Mouse (Mus musculus): ENCODE results near the gene Trhr2.

The Trhr2 gene

DNA sequence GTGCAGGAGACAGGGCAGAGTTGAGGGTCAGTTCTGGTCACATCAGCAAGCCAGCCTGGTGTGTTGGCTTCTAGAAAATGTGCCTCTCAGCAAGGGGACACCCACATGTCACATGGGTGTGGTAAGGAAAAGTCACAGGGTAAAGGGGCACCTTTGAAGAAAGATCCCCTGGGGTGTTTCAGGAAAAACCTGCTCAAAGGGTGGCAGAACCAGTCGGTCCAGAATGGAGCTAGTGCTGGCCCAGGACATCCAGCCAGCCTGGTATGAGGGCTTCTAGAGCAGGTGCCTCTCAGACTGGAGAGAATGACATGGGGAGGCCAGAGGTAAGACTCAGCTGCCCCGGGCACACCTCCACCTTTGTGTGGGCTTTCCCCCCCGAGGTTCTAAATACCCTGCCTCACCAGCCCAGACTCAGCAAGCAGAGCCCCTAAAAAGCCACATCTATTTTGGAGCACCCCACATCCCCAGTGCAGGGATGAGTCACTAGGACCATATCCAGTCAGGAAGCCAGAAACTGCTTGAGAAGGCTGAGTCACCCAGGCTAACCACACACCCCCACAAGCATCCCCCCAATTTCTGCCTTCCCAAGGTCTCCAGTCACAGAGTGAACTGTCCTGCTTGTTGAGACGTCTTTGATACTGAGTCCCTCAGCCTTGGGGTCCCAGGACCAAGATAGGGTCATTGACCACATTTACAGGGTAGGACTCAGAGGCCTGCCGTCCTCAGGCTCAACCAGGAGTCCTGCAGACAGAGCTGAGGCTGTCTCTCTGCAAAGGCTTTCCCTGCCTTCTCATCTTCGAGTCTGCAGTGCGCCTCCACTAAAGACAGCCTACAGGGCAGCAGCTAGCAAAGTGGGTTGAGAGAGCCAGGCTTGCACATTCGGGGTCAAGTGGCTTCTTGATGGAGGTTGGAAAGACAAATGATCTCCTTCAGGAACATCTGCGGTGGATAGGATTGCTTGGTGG lies 4.6 kb downstream of the Trhr2 start:
- DNase-seq (ENCODE audit: low spot score): no peak

DNA sequence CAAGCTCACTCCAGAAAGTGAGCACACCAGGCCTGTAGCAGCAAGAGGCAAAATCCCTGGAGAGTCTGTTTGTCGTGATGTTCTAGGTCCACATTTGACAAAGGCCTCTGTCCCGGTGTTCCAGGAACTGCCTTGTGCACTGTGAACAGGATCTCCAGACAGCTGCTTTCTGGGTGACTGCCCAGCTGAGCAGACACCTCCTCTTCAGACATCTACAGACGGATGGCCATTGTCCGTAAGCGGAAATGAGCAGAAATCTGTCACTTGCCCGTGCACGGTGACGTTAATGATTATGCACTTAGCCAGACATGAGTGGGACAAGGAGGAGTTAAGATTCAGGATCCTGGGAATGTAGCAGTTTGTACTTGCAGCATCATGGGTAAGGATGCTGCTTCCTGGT lies 6.4 kb downstream of the Trhr2 start:
- DNase-seq (ENCODE audit: low spot score): no peak

GRCm38 (mm10) chr8:122350309-122351089 lies 10.0 kb downstream of the Trhr2 start:
- DNase-seq (ENCODE audit: low spot score): no peak

- no peak for DNase-seq (ENCODE audit: low spot score)
Measured at GRCm38 (mm10) chr8:122349357-122350297, 10.9 kb downstream of the Trhr2 start.

DNA sequence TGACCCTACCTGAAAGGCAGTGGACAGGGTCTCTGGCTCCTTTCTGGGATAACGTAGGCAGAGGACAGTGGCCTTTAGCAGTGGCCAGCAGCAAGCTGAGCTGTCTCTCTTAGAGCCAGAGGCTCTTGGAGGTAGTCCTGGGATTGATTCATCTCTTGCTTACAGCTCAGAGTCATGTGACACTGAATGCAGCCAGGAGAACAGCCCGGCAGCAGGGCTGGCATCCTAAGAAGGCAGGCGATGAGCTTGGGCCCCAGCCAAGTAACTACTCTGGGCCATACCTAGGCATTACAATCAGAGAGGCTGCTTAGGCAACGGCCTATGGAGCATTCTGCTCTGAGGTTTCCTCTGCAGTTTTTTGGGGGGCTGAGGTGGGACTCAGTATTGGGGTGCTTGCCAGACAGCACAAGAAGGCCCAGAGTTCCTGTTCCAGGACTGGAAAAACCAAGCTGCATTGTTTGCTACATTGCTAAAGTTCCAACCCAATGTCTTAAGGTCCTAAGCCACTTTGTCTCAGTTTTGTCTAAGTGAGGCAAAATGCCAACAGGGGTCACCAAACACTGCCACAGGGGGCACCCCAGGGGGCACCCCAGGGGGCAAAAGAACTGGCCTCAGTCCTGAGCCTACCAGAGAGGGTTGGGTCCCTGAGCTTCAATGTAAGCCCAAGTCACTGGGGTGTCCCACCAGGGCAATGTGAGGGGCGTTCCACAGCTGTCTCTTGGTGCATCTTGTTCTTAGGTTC lies 12.6 kb downstream of the Trhr2 start:
- no peak for DNase-seq (ENCODE audit: low spot score)

GRCm38 (mm10) chr8:122345181-122346095 lies 15.1 kb downstream of the Trhr2 start:
- no peak for DNase-seq (ENCODE audit: low spot score)

GRCm38 (mm10) chr8:122344219-122344618 lies 16.3 kb downstream of the Trhr2 start:
- no peak for DNase-seq (ENCODE audit: low spot score)

- DNase-seq (ENCODE audit: low spot score): no peak
Measured at GRCm38 (mm10) chr8:122343758-122344157, 16.8 kb downstream of the Trhr2 start.

DNA sequence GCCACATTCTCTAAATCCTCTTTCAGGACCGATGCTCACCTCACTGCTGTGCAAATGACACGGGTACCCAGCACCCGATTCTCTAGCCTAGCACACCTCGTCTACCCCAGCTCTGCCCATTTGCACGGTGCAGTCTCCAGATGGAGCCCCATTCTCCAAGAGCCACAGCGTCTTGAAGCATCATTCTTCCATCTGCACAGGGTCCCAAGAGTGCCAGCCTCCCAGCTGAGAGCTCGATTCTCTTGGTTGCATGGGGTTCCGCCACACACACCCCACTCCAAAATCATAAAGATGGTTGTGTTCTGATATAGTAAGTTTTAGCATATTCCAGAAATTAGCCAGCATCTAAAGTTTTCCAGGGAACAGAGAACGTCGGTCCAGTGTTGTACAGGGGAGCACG lies 17.2 kb downstream of the Trhr2 start:
- DNase-seq (ENCODE audit: low spot score): no peak

- DNase-seq (ENCODE audit: low spot score): no peak
Measured at GRCm38 (mm10) chr8:122342806-122343209, 17.7 kb downstream of the Trhr2 start.

GRCm38 (mm10) chr8:122342362-122342761 lies 18.2 kb downstream of the Trhr2 start:
- no peak for DNase-seq (ENCODE audit: low spot score)

- no peak for DNase-seq (ENCODE audit: low spot score)
Measured at GRCm38 (mm10) chr8:122341790-122342189, 18.8 kb downstream of the Trhr2 start.

GRCm38 (mm10) chr8:122340761-122341160 lies 19.8 kb downstream of the Trhr2 start:
- DNase-seq (ENCODE audit: low spot score): no peak

GRCm38 (mm10) chr8:122338852-122339251 lies 21.7 kb downstream of the Trhr2 start:
- DNase-seq (ENCODE audit: low spot score): no peak

DNA sequence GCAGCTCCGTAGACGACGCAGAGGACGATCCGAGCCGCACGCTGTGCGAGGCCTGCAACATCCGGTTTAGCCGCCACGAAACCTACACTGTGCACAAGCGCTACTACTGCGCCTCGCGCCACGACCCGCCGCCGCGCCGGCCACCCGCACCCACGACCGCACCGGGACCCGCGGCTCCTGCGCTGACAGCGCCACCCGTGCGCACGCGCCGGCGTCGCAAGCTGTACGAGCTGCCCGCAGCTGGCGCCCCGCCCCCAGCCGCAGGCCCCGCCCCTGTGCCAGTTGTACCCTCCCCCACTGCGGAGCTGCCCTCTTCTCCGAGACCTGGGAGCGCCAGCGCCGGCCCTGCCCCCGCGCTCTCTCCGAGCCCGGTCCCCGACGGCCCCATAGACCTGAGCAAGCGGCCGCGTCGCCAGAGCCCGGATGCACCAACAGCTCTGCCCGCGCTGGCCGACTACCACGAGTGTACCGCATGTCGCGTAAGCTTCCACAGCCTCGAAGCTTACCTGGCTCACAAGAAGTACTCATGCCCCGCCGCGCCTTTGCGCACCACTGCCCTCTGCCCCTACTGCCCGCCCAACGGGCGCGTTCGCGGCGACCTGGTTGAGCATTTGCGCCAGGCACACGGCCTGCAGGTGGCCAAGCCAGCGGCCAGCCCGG lies 24.2 kb downstream of the Trhr2 start:
- DNase-seq (ENCODE audit: low spot score): peak; percentile 25

- no peak for DNase-seq (ENCODE audit: low spot score)
Measured at GRCm38 (mm10) chr8:122335638-122336250, 24.8 kb downstream of the Trhr2 start.

DNA sequence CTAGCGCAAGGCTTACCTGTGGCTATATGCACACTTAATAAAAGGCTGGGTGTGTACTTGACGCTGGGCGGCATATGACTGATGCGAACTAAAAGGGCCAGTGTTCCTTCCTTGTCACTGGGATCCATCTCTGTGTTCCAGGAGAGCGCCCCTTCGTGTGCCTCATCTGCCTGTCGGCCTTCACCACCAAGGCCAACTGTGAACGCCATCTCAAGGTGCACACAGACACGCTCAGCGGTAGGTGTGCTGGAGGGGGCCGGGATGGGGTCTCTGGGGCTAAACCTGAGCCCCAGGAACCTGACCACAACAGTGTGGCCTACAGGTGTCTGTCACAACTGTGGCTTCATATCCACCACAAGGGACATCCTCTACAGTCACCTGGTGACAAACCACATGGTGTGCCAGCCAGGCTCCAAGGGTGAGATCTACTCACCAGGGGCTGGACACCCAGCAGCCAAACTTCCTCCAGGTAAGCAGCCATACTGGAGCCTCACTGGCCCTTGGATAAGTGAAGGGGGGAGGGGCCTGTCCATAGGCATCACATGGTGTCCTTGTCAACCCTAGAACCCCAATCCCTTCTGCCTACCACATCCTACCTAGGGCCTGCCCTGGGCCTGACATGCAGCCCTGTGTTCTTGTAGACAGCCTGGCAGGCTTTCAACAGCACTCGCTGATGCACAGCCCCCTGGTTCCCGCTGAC lies 25.6 kb downstream of the Trhr2 start:
- DNase-seq (ENCODE audit: low spot score): no peak

- no peak for DNase-seq (ENCODE audit: low spot score)
Measured at GRCm38 (mm10) chr8:122333531-122333930, 27.0 kb downstream of the Trhr2 start.
